Mouse (Mus musculus) midbrain, embryonic 16.5 days (tissue): Measurements from ENCODE around the gene Mthfr. TPM values are rescaled to one million over a fixed set of nuclear protein-coding genes. Genes with fewer than 3 reads are reported as not detected.

Experiments used
- ATAC-seq: fragments of 200-750 bp; cut with Nextera tagmentation; 2 replicates; pipeline ENCODE4 v1.8.0; 2017; ENCODE audit warnings: moderate TSS enrichment
- H3K27ac ChIP-seq: fragments of 300-500 bp; sonication (generic); 2 replicates; pipeline ENCODE4 v1.5.1; 2014; ENCODE audit warnings: mild to moderate bottlenecking, low read length, mixed read lengths
- H3K27me3 ChIP-seq: fragments of 300-500 bp; sonication (generic); 2 replicates; pipeline ENCODE4 v1.6.1; 2014; ENCODE audit warnings: low read depth, low read length, mixed read lengths; ENCODE audit not compliant: control insufficient read depth, insufficient read depth
- H3K36me3 ChIP-seq: fragments of 300-500 bp; sonication (generic); 2 replicates; pipeline ENCODE4 v1.6.1; 2014; ENCODE audit warnings: mild to moderate bottlenecking, low read length, moderate library complexity, mixed read lengths; ENCODE audit not compliant: control insufficient read depth, insufficient read depth
- H3K4me1 ChIP-seq: fragments of 300-500 bp; sonication (generic); 2 replicates; pipeline ENCODE4 v1.6.1; 2014; ENCODE audit warnings: mild to moderate bottlenecking, low read length, mixed read lengths; ENCODE audit not compliant: control insufficient read depth, insufficient read depth
- H3K4me2 ChIP-seq: fragments of 300-500 bp; sonication (generic); 2 replicates; pipeline ENCODE4 v1.6.1; 2014; ENCODE audit warnings: mild to moderate bottlenecking, low read length, mixed read lengths
- H3K4me3 ChIP-seq: fragments of 300-500 bp; sonication (generic); 2 replicates; pipeline ENCODE4 v1.5.1; 2014; ENCODE audit warnings: low read depth, mild to moderate bottlenecking, low read length, moderate library complexity, mixed read lengths
- H3K9ac ChIP-seq: fragments of 300-500 bp; sonication (generic); 2 replicates; pipeline ENCODE4 v1.6.1; 2014; ENCODE audit warnings: low read depth, low read length, mixed read lengths
- H3K9me3 ChIP-seq: fragments of 300-500 bp; sonication (generic); replicated peaks from 2 replicates; pipeline ENCODE4 v1.6.1; 2014; ENCODE audit warnings: mild to moderate bottlenecking, low read length, mixed read lengths; ENCODE audit not compliant: control insufficient read depth, poor library complexity, severe bottlenecking
- WGBS: fragments of 180-500 bp; shearing (Covaris S2); extraction: QIAGEN DNeasy Blood & Tissue Kit; methylation state at CpG from one replicate; pipeline ENCODE4 v1.1.7; 2014; 5-methylcytosine and 5-hydroxymethylcytosine counted together
- polyA plus RNA-seq: library from polyadenylated mRNA; unstranded; fragments of >200 nt; fragmentation: Nextera tagmentation; extraction: Ambion mirVana; gene quantifications from 2 replicates; pipeline ENCODE4 v1.2.1, GENCODE M21; 2015

Mthfr gene
- polyA plus RNA-seq, 1 experiment from 2014 or later = 22.2 TPM

DNA sequence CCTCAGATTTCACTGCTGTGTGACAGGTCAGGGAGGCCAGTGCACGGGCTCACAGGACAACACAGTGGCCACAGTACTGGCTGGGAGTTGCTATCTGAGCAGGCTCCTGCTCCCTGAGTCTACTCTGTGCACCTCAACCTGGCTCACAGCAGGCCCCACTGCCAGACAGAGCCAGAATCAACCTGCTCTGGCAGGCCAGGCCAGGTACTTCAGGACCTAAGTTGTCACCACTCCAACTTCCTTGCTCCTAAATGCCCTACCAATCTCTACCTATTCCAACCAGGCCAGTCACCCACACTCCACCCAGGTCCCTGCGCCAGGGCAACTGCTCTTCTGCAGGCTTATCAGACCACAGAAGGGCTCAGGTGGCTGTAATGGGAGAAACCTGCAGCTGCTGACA lies 29.2 kb upstream of the Mthfr start:
- H3K27me3 ChIP-seq = no peaks in the 10 kb centered on the region
- no peak for ATAC-seq
- no peak overlapping the region for H3K4me2 ChIP-seq
- WGBS = 94% methylated on average over 2 of the region's 2 CpGs
- H3K9me3 ChIP-seq = no peaks in the 10 kb centered on the region
- H3K9ac ChIP-seq = no peak overlapping the region
- no peak overlapping the region for H3K27ac ChIP-seq
- no peak overlapping the region for H3K4me3 ChIP-seq
- no peaks in the 10 kb centered on the region for H3K4me1 ChIP-seq
- H3K36me3 ChIP-seq = peaks cover 63% of the 10 kb centered on the region

GRCm38 (mm10) chr4:148011332-148011731 lies 27.5 kb upstream of the Mthfr start:
- ATAC-seq = no peak

GRCm38 (mm10) chr4:148012216-148012615 lies 26.7 kb upstream of the Mthfr start:
- H3K9ac ChIP-seq = no peak overlapping the region
- no peaks in the 10 kb centered on the region for H3K9me3 ChIP-seq
- 95% methylated on average over 4 of the region's 4 CpGs for WGBS
- ATAC-seq = no peak
- H3K4me2 ChIP-seq = no peak overlapping the region
- H3K36me3 ChIP-seq = peaks cover 75% of the 10 kb centered on the region
- H3K27ac ChIP-seq = no peak overlapping the region
- H3K4me3 ChIP-seq = no peak overlapping the region
- H3K4me1 ChIP-seq = no peaks in the 10 kb centered on the region
- H3K27me3 ChIP-seq = no peaks in the 10 kb centered on the region

More at GRCm38 (mm10) chr4:148011332-148011731, 27.5 kb upstream of the Mthfr start:
- no peak overlapping the region for H3K4me3 ChIP-seq
- H3K27me3 ChIP-seq = no peaks in the 10 kb centered on the region
- no peaks in the 10 kb centered on the region for H3K9me3 ChIP-seq
- H3K4me2 ChIP-seq = no peak overlapping the region
- H3K4me1 ChIP-seq = no peaks in the 10 kb centered on the region
- H3K36me3 ChIP-seq = peaks cover 68% of the 10 kb centered on the region
- H3K27ac ChIP-seq = no peak overlapping the region
- H3K9ac ChIP-seq = no peak overlapping the region
- 67% methylated on average over 3 of the region's 3 CpGs for WGBS

DNA sequence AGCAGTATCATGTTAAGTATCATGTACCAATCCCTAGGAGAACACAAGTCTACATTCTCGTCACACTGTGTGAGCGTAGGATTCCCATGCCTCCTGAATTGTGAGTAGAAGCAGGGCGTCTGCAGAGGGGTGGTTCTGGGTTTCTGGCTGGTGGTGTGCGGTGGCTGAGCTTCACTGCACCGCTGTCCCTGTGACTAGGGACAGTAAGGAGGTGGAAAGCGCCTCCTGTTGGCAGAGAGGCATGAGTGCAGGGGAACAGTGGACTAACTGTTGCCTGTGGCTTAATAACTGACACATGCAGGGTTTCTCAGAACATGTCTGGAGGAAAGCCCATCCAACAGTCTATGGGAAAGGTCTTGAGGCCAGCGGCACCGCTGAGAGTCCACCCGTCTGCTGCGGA lies 23.5 kb upstream of the Mthfr start:
- H3K27me3 ChIP-seq = no peaks in the 10 kb centered on the region
- H3K36me3 ChIP-seq = peaks cover 79% of the 10 kb centered on the region
- no peaks in the 10 kb centered on the region for H3K4me1 ChIP-seq
- WGBS = 78% methylated on average over 10 of the region's 10 CpGs
- no peak for ATAC-seq
- no peak overlapping the region for H3K4me3 ChIP-seq
- no peak overlapping the region for H3K27ac ChIP-seq
- no peaks in the 10 kb centered on the region for H3K9me3 ChIP-seq
- H3K9ac ChIP-seq = no peak overlapping the region
- no peak overlapping the region for H3K4me2 ChIP-seq

- 88% methylated on average over 3 of the region's 3 CpGs for WGBS
- ATAC-seq = no peak
- no peaks in the 10 kb centered on the region for H3K9me3 ChIP-seq
Measured at GRCm38 (mm10) chr4:148016981-148017380, 21.9 kb upstream of the Mthfr start.

GRCm38 (mm10) chr4:148018410-148018809 lies 20.5 kb upstream of the Mthfr start:
- 27% methylated on average over 2 of the region's 2 CpGs for WGBS
- H3K27ac ChIP-seq = peak overlapping the region; percentile 35; the same call in 1 of the 2 replicates
- no peak overlapping the region for H3K4me3 ChIP-seq

More at GRCm38 (mm10) chr4:148016981-148017380, 21.9 kb upstream of the Mthfr start:
- Histone ChIP-seq H3K4me3 (no peak overlapping the region), H3K36me3 (peaks cover 74% of the 10 kb centered on the region), H3K27me3 (no peaks in the 10 kb centered on the region), H3K9ac (no peak overlapping the region), H3K27ac (no peak overlapping the region), H3K4me2 (no peak overlapping the region), H3K4me1 (no peaks in the 10 kb centered on the region)

GRCm38 (mm10) chr4:148024003-148024402 lies 14.9 kb upstream of the Mthfr start:
- no peaks in the 10 kb centered on the region for H3K9me3 ChIP-seq
- H3K27ac ChIP-seq = no peak overlapping the region
- H3K4me2 ChIP-seq = no peak overlapping the region
- no peaks in the 10 kb centered on the region; the same call in 1 of the 2 replicates for H3K4me1 ChIP-seq
- H3K27me3 ChIP-seq = no peaks in the 10 kb centered on the region
- 91% methylated on average over 3 of the region's 3 CpGs for WGBS
- H3K9ac ChIP-seq = no peak overlapping the region
- H3K4me3 ChIP-seq = no peak overlapping the region
- H3K36me3 ChIP-seq = peaks cover 57% of the 10 kb centered on the region
- no peak for ATAC-seq

More at GRCm38 (mm10) chr4:148018410-148018809, 20.5 kb upstream of the Mthfr start:
- no peaks in the 10 kb centered on the region for H3K27me3 ChIP-seq
- H3K9me3 ChIP-seq = no peaks in the 10 kb centered on the region
- H3K4me1 ChIP-seq = no peaks in the 10 kb centered on the region
- no peak overlapping the region for H3K9ac ChIP-seq
- peak; percentile 54 for ATAC-seq
- no peak overlapping the region for H3K4me2 ChIP-seq
- H3K36me3 ChIP-seq = peaks cover 73% of the 10 kb centered on the region

DNA sequence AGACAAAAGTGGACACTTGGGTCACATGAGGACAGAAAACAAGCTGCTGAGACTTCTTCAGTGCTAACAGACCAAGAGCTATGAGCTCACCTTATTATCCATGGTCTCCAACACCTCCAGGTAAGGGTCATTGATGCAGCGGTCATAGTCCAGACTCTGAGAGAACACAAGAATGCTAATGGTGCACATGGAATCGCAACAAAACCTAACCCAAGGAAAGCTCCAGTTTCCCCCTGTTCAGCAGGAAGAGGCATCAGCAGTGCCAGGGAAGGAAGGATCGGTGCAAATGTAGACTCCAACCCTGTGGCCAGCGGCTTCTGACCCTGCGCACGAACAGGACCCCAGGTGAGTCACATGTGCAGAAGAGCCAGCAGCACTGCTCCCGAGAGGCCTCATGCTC lies 9.6 kb upstream of the Mthfr start:
- no peak overlapping the region for H3K4me3 ChIP-seq
- ATAC-seq = no peak
- 94% methylated on average over 7 of the region's 7 CpGs for WGBS
- no peaks in the 10 kb centered on the region for H3K27me3 ChIP-seq
- H3K4me2 ChIP-seq = no peak overlapping the region
- H3K4me1 ChIP-seq = no peaks in the 10 kb centered on the region; the same call in 1 of the 2 replicates
- H3K9ac ChIP-seq = no peak overlapping the region
- H3K9me3 ChIP-seq = no peaks in the 10 kb centered on the region
- peaks cover 19% of the 10 kb centered on the region for H3K36me3 ChIP-seq
- no peak overlapping the region for H3K27ac ChIP-seq

- H3K27me3 ChIP-seq = no peaks in the 10 kb centered on the region
- no peaks in the 10 kb centered on the region for H3K9me3 ChIP-seq
- no peaks in the 10 kb centered on the region; the same call in 1 of the 2 replicates for H3K4me1 ChIP-seq
- 84% methylated on average over 5 of the region's 5 CpGs for WGBS
- no peak overlapping the region for H3K4me2 ChIP-seq
- H3K27ac ChIP-seq = no peak overlapping the region
- no peak overlapping the region for H3K4me3 ChIP-seq
- H3K9ac ChIP-seq = no peak overlapping the region
- H3K36me3 ChIP-seq = peaks cover 10% of the 10 kb centered on the region; the same call in 1 of the 2 replicates
- no peak for ATAC-seq
Measured at GRCm38 (mm10) chr4:148030506-148030905, 8.4 kb upstream of the Mthfr start.
